Mouse (Mus musculus): ENCODE results near the gene Batf.
A peak's percentile ranks its signal among the peaks of the same experiment; 100 is the strongest.
"Not testable (repeated sequence)": the region's sequence is repeated elsewhere in the genome, so short reads cannot be mapped to it uniquely, and the experiment has no call there.

Gene Batf

DNA sequence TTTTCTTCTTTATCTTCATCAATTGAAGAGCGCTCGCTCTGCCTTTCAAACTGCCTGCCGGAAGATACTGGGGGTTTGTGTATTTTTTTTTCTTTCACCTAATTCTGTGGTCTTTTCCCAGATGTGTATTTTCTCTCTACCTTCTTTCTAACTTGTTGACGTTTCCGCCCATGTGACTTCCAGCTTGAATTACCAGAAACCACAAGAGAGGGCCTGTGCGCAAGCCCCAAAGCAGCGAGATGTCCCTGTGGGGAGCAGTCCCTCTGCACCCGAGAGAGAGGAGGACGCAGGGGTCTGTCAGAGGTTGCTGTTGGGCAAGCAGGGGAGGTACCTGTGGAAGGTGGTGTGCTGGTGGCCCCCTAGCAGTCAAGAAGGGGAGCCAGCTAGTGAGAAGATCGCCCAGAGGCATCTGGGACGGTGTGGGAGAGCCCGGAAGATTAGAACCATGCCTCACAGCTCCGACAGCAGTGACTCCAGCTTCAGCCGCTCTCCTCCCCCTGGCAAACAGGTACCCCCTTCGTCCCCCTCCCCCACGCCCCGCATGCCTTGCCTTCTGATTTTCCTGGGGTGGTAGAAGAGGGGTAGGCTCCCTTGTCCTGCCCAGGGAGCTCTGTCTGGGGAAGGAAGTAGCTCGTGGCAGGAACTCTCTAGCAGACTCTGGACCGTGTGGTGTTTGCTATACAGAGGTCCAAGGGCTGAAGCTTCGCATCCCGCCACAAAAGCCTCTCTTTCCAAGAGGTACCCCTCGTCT is at the start of gene Batf:
Gene Batf, plus strand, starts transcription at position 204 of the 751 bp plus-strand sequence.
- DNase-seq (ENCODE audit: extremely low spot score): peak; percentile 7

DNA sequence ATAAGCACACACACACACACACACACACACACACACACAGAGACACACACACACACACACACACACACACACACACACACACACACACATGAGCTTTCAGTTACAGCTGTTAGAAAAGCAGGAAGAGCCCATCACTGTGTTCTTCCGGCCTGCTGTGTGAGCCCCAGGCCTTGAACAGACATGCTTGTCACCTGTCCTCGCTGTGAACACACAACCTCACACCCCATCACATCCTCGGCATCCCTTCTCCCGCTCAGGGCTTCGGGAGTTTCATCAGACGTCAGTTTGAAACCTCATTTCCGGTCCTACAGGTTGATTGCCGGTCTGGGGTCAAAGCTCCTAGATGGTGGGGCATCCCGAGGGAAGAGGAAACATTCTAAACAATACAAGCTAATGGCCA is 48.5 kb upstream of the Batf start:
- no peak for DNase-seq (ENCODE audit: extremely low spot score)

DNA sequence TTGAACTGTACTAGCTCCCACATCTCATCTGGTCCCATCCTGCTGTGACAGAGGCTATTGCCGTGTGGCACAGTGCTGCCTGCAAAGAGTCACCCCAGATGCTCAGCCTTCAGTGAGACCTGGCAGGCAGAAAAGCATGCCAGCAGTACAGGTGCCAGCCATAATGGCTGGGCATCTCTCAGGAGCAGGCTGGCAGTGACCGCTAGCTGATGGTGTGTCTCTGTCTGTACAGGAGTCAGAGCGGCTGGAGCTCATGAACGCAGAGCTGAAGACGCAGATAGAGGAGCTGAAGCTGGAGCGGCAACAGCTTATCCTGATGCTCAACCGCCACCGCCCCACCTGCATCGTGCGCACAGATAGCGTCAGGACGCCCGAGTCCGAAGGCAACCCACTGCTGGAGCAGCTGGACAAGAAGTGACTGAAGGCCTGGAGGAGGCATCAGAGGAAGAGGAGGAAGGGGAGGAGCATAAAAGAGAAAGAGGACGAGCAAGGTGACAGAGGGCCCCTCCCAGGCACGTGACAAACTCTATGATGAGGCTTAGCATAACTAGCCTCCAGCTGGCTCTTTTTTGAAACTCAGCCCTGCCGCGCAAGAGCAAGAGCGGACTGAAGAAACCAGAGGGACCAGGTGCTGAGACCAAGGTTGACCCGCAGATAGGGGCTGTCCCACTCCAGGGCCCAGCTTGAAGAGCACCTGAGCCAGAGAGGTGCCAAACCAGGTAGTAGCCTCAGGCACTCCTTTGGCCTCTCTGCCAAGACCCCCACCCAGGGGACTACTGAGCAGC is 47.7 kb upstream of the Batf start:
- DNase-seq (ENCODE audit: extremely low spot score): no peak

DNA sequence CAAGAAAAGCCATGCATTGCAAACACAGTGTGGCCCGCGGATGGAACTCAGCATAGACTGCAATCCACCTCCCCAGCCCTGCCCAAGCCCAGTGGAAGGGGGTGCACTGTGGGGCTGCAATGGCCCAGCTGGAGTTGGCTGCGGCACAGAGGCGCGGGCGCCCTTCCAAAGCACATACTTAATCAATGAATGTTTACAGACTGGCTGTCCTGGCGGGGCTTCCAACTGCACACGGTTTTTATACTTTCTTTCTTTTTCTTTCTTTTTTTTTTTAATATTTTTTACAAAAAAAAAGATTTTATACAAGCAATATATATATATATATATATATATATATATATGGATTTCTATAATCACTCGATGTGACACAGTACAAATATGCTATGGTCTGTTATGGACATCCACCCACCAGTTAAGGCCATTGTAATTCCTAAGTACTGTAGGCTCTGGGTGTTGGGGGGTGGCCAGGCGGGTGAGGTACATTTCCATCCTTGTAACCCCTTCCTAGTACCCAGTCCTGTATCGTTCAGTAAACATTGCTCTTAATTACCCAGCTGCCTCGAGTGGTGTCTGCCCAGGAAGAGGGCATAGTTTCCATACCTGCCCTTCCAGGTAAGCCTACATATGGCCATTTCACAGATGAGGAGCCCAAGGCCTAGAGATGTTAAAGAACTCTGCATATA is 47.0 kb upstream of the Batf start:
- DNase-seq (ENCODE audit: extremely low spot score): no peak

DNA sequence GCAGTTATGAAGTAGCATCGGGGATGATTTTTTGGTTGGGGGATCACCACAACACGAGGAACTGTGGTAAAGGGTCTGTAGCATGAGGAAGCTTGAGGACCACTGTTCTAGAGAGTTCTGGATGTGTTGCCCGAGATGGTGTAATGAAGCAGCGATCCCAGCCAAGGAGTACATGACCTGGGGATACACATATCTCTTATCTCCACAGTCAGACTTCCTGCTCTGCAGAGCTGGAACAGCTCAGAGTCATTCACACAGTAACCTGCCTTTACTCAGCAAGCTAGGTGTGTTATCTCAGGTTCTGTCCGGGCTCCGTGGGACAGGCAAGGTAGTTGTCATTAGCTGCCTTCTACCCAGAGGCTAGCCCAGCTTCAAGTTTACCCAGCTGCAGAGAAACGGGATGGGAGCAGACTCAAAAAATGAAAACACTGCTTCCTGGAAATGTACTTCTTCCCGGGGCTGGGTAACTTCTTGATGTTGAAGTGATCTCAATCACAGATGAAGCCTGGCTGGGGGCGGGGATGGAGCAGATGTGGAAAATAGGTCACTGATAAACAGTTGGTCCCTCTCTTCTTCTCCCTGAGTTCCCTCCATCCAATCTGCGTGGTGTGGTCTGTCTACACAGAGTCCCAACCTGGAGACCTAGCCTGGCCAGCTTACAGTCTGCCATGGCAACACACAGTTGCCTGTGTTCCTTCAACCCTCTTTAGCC is 45.5 kb upstream of the Batf start:
- DNase-seq (ENCODE audit: extremely low spot score): no peak

GRCm38 (mm10) chr12:85641564-85641931 is 44.9 kb upstream of the Batf start:
- DNase-seq (ENCODE audit: extremely low spot score): no peak

- DNase-seq (ENCODE audit: extremely low spot score): no peak
Observed at GRCm38 (mm10) chr12:85643735-85644134, 42.7 kb upstream of the Batf start.

DNA sequence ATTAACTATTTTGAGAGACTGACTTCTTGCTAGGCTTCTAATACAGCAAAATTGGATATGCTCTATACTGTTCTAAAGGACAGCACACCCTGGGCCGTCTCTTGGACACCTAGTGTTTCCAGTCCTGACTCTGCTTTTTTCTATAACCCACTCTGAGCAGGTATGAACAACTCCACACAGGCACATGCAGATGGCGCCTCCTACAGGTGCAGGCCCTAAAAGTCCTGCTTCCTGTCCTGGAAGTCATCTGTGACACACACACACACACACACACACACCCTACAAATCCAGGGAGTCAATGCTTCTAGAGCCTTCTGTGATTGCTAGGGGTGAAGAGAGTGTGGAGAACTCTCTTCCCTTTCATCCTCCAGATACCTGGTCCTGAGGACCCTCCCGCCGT is 40.8 kb upstream of the Batf start:
- DNase-seq (ENCODE audit: extremely low spot score): no peak

DNA sequence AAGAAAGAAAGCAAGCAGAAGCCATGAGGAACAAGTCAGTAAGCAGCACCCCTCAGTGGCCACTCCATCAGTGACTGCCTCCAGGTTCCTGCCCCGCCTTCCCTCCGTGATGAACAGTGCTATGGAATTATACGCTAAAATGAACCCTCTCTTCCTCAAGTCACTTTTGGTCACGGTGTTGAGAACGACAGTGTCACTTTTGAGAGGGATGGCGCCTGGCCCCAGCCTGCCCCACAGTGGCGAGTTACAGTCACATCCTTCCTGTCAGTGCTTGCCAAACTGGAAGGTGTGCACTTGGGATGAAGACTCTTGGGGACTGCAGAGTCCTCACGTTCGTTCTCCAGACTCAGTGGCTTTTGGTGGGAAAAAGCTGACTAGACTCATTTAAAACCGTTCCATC is 39.1 kb upstream of the Batf start:
- DNase-seq (ENCODE audit: extremely low spot score): no peak

DNA sequence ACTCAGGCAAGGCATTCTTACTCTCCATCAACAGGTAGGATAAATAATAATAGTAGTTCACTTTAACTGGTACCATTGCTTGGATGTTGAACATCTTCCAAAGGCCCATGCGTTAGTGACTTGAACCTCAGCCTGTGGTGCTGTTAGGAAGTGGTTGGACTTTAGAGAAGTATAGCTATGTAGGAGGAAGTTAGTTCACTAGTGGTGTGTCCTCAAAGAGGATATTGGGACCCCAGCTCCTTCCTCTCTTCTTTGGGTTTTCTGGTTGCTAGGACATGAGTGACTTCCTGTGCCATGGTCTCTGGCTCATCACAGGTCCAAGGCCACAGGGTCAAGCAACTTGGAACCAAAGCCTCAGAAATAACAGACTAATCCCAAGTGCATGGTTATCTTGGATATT is 38.5 kb upstream of the Batf start:
- DNase-seq (ENCODE audit: extremely low spot score): no peak

GRCm38 (mm10) chr12:85659319-85659718 is 27.1 kb upstream of the Batf start:
- DNase-seq (ENCODE audit: extremely low spot score): no peak

DNA sequence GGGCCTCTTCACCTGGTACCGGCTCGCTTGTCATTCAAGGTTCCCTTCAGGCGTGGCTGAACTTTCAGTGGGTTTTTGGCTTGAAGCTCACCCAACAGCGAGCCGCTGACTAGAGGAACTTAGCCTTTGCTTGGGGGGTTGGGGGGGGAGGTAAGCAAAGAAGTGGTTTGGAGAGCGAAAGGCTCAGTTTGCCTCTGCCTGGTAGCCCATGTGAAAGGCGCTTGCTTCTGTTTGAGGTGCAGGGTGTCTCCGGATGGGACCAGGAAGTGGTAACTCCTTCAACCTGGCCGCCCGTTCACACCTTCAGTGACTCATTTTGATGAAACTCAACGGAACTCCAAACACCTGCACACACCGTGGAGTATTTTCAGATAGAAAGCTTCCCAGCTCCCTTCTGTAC is 25.6 kb upstream of the Batf start:
- no peak for DNase-seq (ENCODE audit: extremely low spot score)

GRCm38 (mm10) chr12:85662232-85662631 is 24.2 kb upstream of the Batf start:
- DNase-seq (ENCODE audit: extremely low spot score): not testable (repeated sequence)

GRCm38 (mm10) chr12:85662896-85663295 is 23.6 kb upstream of the Batf start:
- DNase-seq (ENCODE audit: extremely low spot score): peak; percentile 78

DNA sequence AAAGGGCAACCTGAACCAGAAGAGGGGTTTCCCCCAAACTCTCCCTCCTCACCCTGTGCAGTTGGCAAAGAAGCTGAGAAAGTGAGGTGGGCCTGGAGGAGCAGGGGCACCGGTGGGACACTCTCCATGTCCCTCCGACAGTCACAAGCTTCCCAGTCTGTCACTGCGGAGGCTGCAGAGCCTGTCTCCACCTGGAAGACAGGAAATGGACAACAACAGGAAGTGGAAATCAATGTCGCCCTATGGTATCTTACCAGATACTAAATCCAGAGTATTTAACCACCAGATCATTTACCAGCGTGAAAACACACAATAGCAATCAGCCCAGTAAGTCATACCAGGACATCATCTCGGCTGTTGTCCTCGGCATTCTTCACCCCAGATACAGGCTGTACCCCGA is 20.4 kb upstream of the Batf start:
- DNase-seq (ENCODE audit: extremely low spot score): no peak

- DNase-seq (ENCODE audit: extremely low spot score): no peak
Observed at GRCm38 (mm10) chr12:85667071-85667470, 19.4 kb upstream of the Batf start.

DNA sequence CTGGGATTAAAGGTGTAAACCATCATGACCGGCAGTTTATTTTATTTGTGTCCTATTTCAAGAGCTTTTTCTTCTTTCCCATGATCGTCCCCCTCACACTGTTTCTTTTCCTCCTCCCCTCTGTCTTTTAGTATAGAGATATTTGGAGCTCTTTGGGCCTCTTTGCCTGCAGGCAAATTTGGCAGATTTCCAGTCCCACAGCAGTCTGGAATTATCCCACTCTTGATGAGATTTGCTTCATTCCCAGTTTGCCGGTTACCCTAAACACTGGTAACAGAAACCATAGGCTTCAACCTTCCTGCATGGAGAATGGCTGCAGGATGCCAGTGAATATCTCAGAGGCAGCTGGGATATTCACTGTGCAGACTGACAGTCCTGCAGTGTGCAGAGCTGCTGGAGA is 17.8 kb upstream of the Batf start:
- DNase-seq (ENCODE audit: extremely low spot score): no peak

DNA sequence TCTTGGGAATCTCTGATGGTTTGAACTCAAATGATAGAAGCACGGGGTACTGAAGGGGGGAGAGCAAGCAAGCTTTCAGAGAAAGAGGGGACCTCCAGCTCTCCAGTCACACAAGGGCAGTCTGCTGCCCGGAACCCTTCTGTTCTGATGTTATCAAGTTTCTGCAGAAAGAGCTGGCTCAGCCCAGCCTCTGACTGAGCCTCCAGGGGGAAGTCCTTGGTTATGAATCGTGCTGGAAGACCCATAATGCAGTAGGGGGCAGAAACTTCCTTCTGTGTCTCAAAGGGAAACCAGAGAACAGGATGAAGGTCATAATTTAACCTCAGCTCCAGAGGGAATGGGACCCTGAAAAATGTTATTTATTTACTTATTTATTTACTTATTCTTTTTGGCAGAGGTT is 16.4 kb upstream of the Batf start:
- DNase-seq (ENCODE audit: extremely low spot score): no peak

GRCm38 (mm10) chr12:85673914-85674313 is 12.6 kb upstream of the Batf start:
- no peak for DNase-seq (ENCODE audit: extremely low spot score)

DNA sequence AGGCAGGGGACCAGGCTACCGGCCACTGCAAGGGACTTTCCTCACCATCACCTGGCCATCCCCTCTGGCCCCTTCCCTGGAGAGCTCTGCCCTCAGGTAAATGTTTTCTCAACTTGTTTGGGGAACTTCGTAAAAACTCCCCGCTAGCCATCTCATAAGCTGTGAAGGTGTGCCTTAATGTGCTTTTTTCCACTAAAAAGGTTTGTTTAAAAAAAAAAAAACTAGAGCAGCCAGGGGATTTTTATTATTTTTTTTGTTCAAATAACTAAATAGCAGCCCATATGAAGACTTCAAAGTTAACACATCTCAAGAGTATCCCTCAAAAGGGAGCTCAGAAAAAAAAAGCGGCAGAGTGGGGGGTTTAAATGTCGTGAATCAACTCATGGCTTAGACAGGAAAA is 7.4 kb upstream of the Batf start:
- no peak for DNase-seq (ENCODE audit: extremely low spot score)

GRCm38 (mm10) chr12:85679808-85680207 is 6.7 kb upstream of the Batf start:
- no peak for DNase-seq (ENCODE audit: extremely low spot score)

GRCm38 (mm10) chr12:85682328-85682727 is 4.1 kb upstream of the Batf start:
- no peak for DNase-seq (ENCODE audit: extremely low spot score)

Data from embryo, embryonic 9.5 days (tissue).